Comparison of ENCODE assay signal across 8 mouse cellular contexts in the genomic region with DNA sequence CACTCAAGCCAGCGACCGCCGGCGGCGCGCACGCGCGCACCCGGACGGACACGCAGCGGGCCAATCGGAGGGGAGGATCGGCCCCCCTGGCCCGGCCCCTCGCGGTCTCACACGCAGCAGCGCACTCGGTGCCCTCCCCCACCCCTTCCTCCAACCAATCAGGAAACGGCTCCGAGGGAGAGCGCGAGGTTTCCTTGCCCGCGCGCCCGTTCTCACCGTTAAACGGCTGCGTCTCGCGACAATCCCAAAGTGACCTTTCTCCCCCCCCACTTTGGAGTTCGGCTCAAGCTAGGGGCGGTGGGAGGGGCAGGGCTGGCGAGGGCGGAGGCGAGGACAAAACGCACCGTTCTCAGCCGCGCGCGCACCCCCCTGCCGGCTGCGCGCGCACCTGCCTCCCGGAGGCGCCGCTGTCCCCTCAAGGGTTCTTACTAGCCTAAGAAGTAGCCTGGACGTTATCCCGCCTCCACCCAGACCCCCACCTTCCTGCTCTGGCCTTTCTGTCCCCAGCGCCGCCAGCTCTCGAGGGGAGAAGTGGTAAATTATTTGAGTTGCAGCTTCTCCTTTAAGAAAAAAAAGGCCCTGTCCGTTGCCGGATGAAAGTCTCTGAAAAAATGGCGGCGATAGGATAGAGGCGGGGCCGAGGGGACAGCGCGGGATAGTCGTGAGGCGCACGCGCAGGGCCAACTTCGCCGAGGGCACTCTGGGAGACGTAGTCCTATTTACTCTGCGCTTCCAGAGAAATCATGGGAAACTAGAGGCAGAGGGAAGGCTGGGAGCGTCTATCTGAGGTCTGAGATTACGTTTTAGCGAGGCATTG. TPM values are rescaled to one million over a fixed set of nuclear protein-coding genes. Genes with fewer than 3 reads are reported as not detected.
DNase-seq lines count a peak whose midpoint lies in the region; ATAC-seq lines count a peak whose summit lies in the region.

A gene (minus strand): TSS at position 616 of the 817 bp plus-strand sequence.
A gene (plus strand): TSS at position 683 of the 817 bp plus-strand sequence.

- H3K4me1 ChIP-seq in brown adipose tissue, adult 24 weeks (ENCODE audit: control insufficient read depth, insufficient read depth, insufficient read length, low read length): peaks cover 5% of the 10 kb centered on the region
- peaks cover 19% of the 10 kb centered on the region for H3K4me1 ChIP-seq in heart, embryonic 13.5 days
- H3K4me1 ChIP-seq in liver, embryonic 12.5 days: peaks cover 22% of the 10 kb centered on the region
- no peaks in the 10 kb centered on the region for H3K4me1 ChIP-seq in stomach, embryonic 15.5 days

- H3K9me3 ChIP-seq in heart, embryonic 13.5 days: no peaks in the 10 kb centered on the region
- no peaks in the 10 kb centered on the region for H3K9me3 ChIP-seq in liver, embryonic 12.5 days (replicated peaks)
- H3K9me3 ChIP-seq in stomach, embryonic 15.5 days: no peaks in the 10 kb centered on the region

- ATAC-seq in heart, embryonic 13.5 days (ENCODE audit: extremely low read depth, insufficient number of reproducible peaks, low FRiP score, low TSS enrichment): peak; percentile 90
- peak; percentile 88 for ATAC-seq in liver, embryonic 12.5 days
- ATAC-seq in stomach, embryonic 15.5 days (ENCODE audit: insufficient read depth, low FRiP score, low read depth): peak; percentile 95

- peak within 1 kb of the TSS; percentile 98 for H3K27ac ChIP-seq in brown adipose tissue, adult 24 weeks (replicated peaks; ENCODE audit: low read depth, low read length)
- peak within 1 kb of the TSS; percentile 100 for H3K27ac ChIP-seq in heart, embryonic 13.5 days (replicated peaks)
- H3K27ac ChIP-seq in liver, embryonic 12.5 days: peak within 1 kb of the TSS; percentile 99
- H3K27ac ChIP-seq in stomach, embryonic 15.5 days: peak within 1 kb of the TSS; percentile 100

- peak within 1 kb of the TSS; percentile 100 for H3K9ac ChIP-seq in heart, embryonic 13.5 days
- peak within 1 kb of the TSS; percentile 98 for H3K9ac ChIP-seq in liver, embryonic 12.5 days
- peak within 1 kb of the TSS; percentile 97 for H3K9ac ChIP-seq in stomach, embryonic 15.5 days

- peak within 1 kb of the TSS; percentile 89 for H3K4me2 ChIP-seq in heart, embryonic 13.5 days
- H3K4me2 ChIP-seq in liver, embryonic 12.5 days: peak within 1 kb of the TSS; percentile 81
- H3K4me2 ChIP-seq in stomach, embryonic 15.5 days: peak within 1 kb of the TSS; percentile 74

- under 1% methylated on average over 54 of the region's 76 CpGs for WGBS in heart, embryonic 13.5 days
- WGBS in liver, embryonic 12.5 days (ENCODE audit: insufficient replicate concordance): under 1% methylated on average over 74 of the region's 76 CpGs
- under 1% methylated on average over 55 of the region's 76 CpGs for WGBS in stomach, embryonic 15.5 days

- H3K27me3 ChIP-seq in heart, embryonic 13.5 days (replicated peaks): no peaks in the 10 kb centered on the region; the same call in 1 of the 2 replicates
- no peaks in the 10 kb centered on the region for H3K27me3 ChIP-seq in liver, embryonic 12.5 days (replicated peaks)
- no peaks in the 10 kb centered on the region for H3K27me3 ChIP-seq in stomach, embryonic 15.5 days (replicated peaks)

- H3K4me3 ChIP-seq in brown adipose tissue, adult 24 weeks (ENCODE audit: insufficient read depth, low read depth, low read length): peak within 1 kb of the TSS; percentile 99
- H3K4me3 ChIP-seq in heart, embryonic 13.5 days: peak within 1 kb of the TSS; percentile 96
- H3K4me3 ChIP-seq in liver, embryonic 12.5 days: peak within 1 kb of the TSS; percentile 97
- peak within 1 kb of the TSS; percentile 96 for H3K4me3 ChIP-seq in stomach, embryonic 15.5 days (replicated peaks)

- DNase-seq in CD4-positive, CD25-positive, alpha-beta regulatory T cell, adult 2 months (ENCODE audit: low read depth, low spot score): peak; percentile 99
- DNase-seq in fat pad, adult 2 months (ENCODE audit: extremely low read depth, low read depth, low spot score): peak; percentile 92
- DNase-seq in kidney, postnatal 10 days: peak; percentile 99
- DNase-seq in natural killer cell, adult 2 months (ENCODE audit: low spot score in 2 of 2): peak; percentile 94 to 95

- no peaks in the 10 kb centered on the region for H3K36me3 ChIP-seq in heart, embryonic 13.5 days
- H3K36me3 ChIP-seq in liver, embryonic 12.5 days: no peaks in the 10 kb centered on the region
- H3K36me3 ChIP-seq in stomach, embryonic 15.5 days: no peaks in the 10 kb centered on the region

RNA-seq across cellular contexts. Expression of the first gene that starts in this region (rescaled TPM):
- polyA plus RNA-seq in brown adipose tissue, adult 24 weeks (2012; ENCODE audit: insufficient read depth, insufficient read length, missing spikeins): 109 and 111 TPM in 2 replicates
- 10.0 and 10.4 TPM in 2 replicates for polyA plus RNA-seq in heart, embryonic 13.5 days (2015; fragmentation: Nextera tagmentation; extraction: Ambion mirVana)
- 11.6 and 12.4 TPM in 2 replicates for polyA plus RNA-seq in liver, embryonic 12.5 days (2016; fragmentation: Nextera tagmentation; extraction: Ambion mirVana)
- 13.9 and 14.5 TPM in 2 replicates for polyA plus RNA-seq in stomach, embryonic 15.5 days (2015; fragmentation: Nextera tagmentation; extraction: Ambion mirVana)

RNA-seq across cellular contexts. Expression of the second gene that starts in this region (rescaled TPM):
- polyA plus RNA-seq in brown adipose tissue, adult 24 weeks (2012; ENCODE audit: insufficient read depth, insufficient read length, missing spikeins): 0.67 and 1.2 TPM in 2 replicates
- polyA plus RNA-seq in heart, embryonic 13.5 days (2015; fragmentation: Nextera tagmentation; extraction: Ambion mirVana): 1.2 TPM in 2 replicates
- 1.3 and 1.4 TPM in 2 replicates for polyA plus RNA-seq in liver, embryonic 12.5 days (2016; fragmentation: Nextera tagmentation; extraction: Ambion mirVana)
- polyA plus RNA-seq in stomach, embryonic 15.5 days (2015; fragmentation: Nextera tagmentation; extraction: Ambion mirVana): 2.5 and 2.6 TPM in 2 replicates

Comparison
In these comparisons a context has a peak if more than half of its experiments do, and no peak if none do; other contexts are left out.
1. Peak in every context shown above with its lines: DNase-seq, ATAC-seq, H3K4me3 ChIP-seq and H3K27ac ChIP-seq.